Mouse (Mus musculus): ENCODE measurements around the gene Pla2g16. TPM values are rescaled to one million over a fixed set of nuclear protein-coding genes. Genes with fewer than 3 reads are reported as not detected.

The Pla2g16 gene
- total and polyA plus RNA-seq, 3 experiments = 10.9 to 113 (median 53.9) TPM

GRCm38 (mm10) chr19:7564457-7564856, 7.2 kb downstream of the Pla2g16 start:
- DNase-seq = no peak

- DNase-seq = no peak
Measured at GRCm38 (mm10) chr19:7566826-7567225, 9.6 kb downstream of the Pla2g16 start.

GRCm38 (mm10) chr19:7568364-7568763, 11.1 kb downstream of the Pla2g16 start:
- no peak for DNase-seq

GRCm38 (mm10) chr19:7569650-7570049, 12.4 kb downstream of the Pla2g16 start:
- DNase-seq = no peak

GRCm38 (mm10) chr19:7576180-7576579, 18.9 kb downstream of the Pla2g16 start:
- no peak for DNase-seq

GRCm38 (mm10) chr19:7577710-7578109, 20.5 kb downstream of the Pla2g16 start:
- no peak for DNase-seq

- DNase-seq = no peak
Measured at GRCm38 (mm10) chr19:7581042-7581441, 23.8 kb downstream of the Pla2g16 start.

GRCm38 (mm10) chr19:7583101-7583500, 25.8 kb downstream of the Pla2g16 start:
- no peak for DNase-seq

GRCm38 (mm10) chr19:7583599-7583998, 26.3 kb downstream of the Pla2g16 start:
- DNase-seq = no peak

- peak; percentile 81 for DNase-seq
Measured at GRCm38 (mm10) chr19:7585279-7585678, 28.0 kb downstream of the Pla2g16 start.

GRCm38 (mm10) chr19:7585764-7586163, 28.5 kb downstream of the Pla2g16 start:
- no peak for DNase-seq

GRCm38 (mm10) chr19:7590795-7591194, 33.5 kb downstream of the Pla2g16 start:
- DNase-seq = no peak

- no peak for DNase-seq
Measured at GRCm38 (mm10) chr19:7592018-7592417, 34.8 kb downstream of the Pla2g16 start.

- DNase-seq = peak; percentile 36
Measured at GRCm38 (mm10) chr19:7595534-7595933, 38.3 kb downstream of the Pla2g16 start.

GRCm38 (mm10) chr19:7598481-7598880, 41.2 kb downstream of the Pla2g16 start:
- no peak for DNase-seq

- peak; percentile 48 for DNase-seq
Measured at GRCm38 (mm10) chr19:7601551-7601950, 44.3 kb downstream of the Pla2g16 start.

GRCm38 (mm10) chr19:7604107-7604506, 46.8 kb downstream of the Pla2g16 start:
- no peak for DNase-seq

GRCm38 (mm10) chr19:7605013-7605412, 47.8 kb downstream of the Pla2g16 start:
- DNase-seq = no peak

- DNase-seq = peak; percentile 32
Measured at GRCm38 (mm10) chr19:7605930-7606783, 48.9 kb downstream of the Pla2g16 start.

- peak; percentile 36 for DNase-seq
Measured at GRCm38 (mm10) chr19:7606801-7607689, 49.8 kb downstream of the Pla2g16 start, which contains the start of gene Lgals12. Lgals12 (minus strand) TSS chr19:7607193.

GRCm38 (mm10) chr19:7607690-7608201, 50.5 kb downstream of the Pla2g16 start:
- DNase-seq = no peak

GRCm38 (mm10) chr19:7611942-7612757, 54.9 kb downstream of the Pla2g16 start, which contains the start of gene Hrasls5:
Hrasls5 (plus strand) TSS chr19:7612541.
- peak; percentile 71 for DNase-seq

All from adrenal gland, adult 2 months (tissue).